8 mouse cellular contexts compared by ENCODE assay signal in the genomic region with DNA sequence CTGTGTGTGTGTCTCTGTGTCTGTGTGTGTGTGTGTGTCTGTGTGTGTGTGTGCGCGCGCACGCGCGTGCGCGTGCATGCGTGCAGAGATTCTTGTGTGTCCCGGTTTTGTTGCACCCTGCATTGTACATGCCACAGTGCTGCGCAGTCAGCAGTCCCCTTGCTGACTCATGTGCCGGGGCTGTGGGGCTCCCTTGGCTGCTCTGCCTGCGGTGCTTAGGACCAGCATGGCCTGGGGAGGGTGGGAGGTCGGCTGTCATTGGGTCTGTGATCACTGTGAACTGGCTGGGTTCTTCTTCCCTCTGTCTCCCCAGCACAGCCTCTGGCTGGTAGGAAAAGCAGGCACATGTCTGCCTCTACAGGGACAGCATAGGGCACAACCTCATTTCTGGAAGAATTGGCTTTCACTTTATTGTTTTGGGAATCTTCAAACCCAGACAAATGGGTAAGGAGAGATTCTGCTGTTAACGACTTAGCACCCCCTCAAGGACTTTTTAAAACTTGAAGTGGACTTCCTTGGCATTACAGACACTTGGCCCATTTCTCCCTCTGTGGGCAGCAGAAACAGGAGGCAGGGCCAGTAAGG. TPM values are rescaled to one million over a fixed set of nuclear protein-coding genes. Genes with fewer than 3 reads are reported as not detected.
DNase-seq lines count a peak whose midpoint lies in the region; ATAC-seq and TF ChIP-seq lines count a peak whose summit lies in the region.

No protein-coding gene starts in this region.

- peak overlapping the region; percentile 17; the same call in 1 of the 2 replicates for H3K9ac ChIP-seq in lung, embryonic 14.5 days
- no peak overlapping the region; the same call in 1 of the 2 replicates for H3K9ac ChIP-seq in neural tube, embryonic 15.5 days (replicated peaks)

- no peak overlapping the region for H3K4me3 ChIP-seq in lung, embryonic 14.5 days (ENCODE audit: low read depth, low read length)
- H3K4me3 ChIP-seq in neural tube, embryonic 15.5 days (replicated peaks) = no peak overlapping the region

- peak; percentile 28 to 47 for DNase-seq in left cerebral cortex, postnatal 36 days (ENCODE audit: low spot score in 2 of 2)
- DNase-seq in left cerebral cortex, postnatal 14 days (ENCODE audit: low spot score in 2 of 2) = no peak
- peak; percentile 46 for DNase-seq in adrenal gland, postnatal 14 days
- peak; percentile 13 to 16 for DNase-seq in gastrocnemius, adult 8-10 months (ENCODE audit: low spot score in 2 of 2)
- peak; percentile 43 for DNase-seq in kidney, adult 11 months
- DNase-seq in lung, embryonic 14.5 days = peak; percentile 55
- no peak for DNase-seq in layer of hippocampus, postnatal 36 days

- H3K27me3 ChIP-seq in lung, embryonic 14.5 days (ENCODE audit: insufficient read depth, low read length) = no peaks in the 10 kb centered on the region
- no peaks in the 10 kb centered on the region for H3K27me3 ChIP-seq in neural tube, embryonic 15.5 days (replicated peaks)

- ATAC-seq in lung, embryonic 14.5 days (ENCODE audit: insufficient read depth) = peak; percentile 47
- peak; percentile 65 for ATAC-seq in neural tube, embryonic 15.5 days (ENCODE audit: low FRiP score)

- peak overlapping the region; percentile 92 for H3K27ac ChIP-seq in lung, embryonic 14.5 days (ENCODE audit: low read depth)
- peak overlapping the region; percentile 81 for H3K27ac ChIP-seq in neural tube, embryonic 15.5 days (replicated peaks)

- H3K9me3 ChIP-seq in lung, embryonic 14.5 days (ENCODE audit: low read depth, low read length) = no peaks in the 10 kb centered on the region
- no peaks in the 10 kb centered on the region for H3K9me3 ChIP-seq in neural tube, embryonic 15.5 days (replicated peaks)

- peak overlapping the region; percentile 56 for H3K4me2 ChIP-seq in lung, embryonic 14.5 days
- peak overlapping the region; percentile 39 for H3K4me2 ChIP-seq in neural tube, embryonic 15.5 days

- WGBS in lung, embryonic 14.5 days = 62% methylated on average over 15 of the region's 15 CpGs
- WGBS in neural tube, embryonic 15.5 days = 59% methylated on average over 15 of the region's 15 CpGs

- H3K36me3 ChIP-seq in lung, embryonic 14.5 days (ENCODE audit: insufficient read depth) = no peaks in the 10 kb centered on the region
- no peaks in the 10 kb centered on the region for H3K36me3 ChIP-seq in neural tube, embryonic 15.5 days

- intact Hi-C loops in left cerebral cortex, postnatal 36 days (cut with DNase I) = loop anchor here (5.0 to 10.0 kb wide), 3 partner anchors 155 to 287 kb away; no protein-coding TSS in a partner anchor
- intact Hi-C loops in left cerebral cortex, postnatal 14 days (cut with DNase I) = loop anchor here (5.0 to 10.0 kb wide), 2 partner anchors 52 to 195 kb away; no protein-coding TSS in a partner anchor

- TF ChIP-seq CTCF in lung, embryonic 14.5 days (IDR thresholded peaks at IDR 0.05; ENCODE audit: low read depth) = no peak; the same call in 1 of the 2 replicates

- peaks cover 40% of the 10 kb centered on the region for H3K4me1 ChIP-seq in lung, embryonic 14.5 days (ENCODE audit: insufficient read depth)
- peaks cover 57% of the 10 kb centered on the region for H3K4me1 ChIP-seq in neural tube, embryonic 15.5 days

RNA-seq across cellular contexts. Expression of a gene that starts 11.2 kb away (rescaled TPM):
- 10 to 100 TPM; 12.6 to 16.0 TPM for total RNA-seq in left cerebral cortex, postnatal 36 days (2021)
- total RNA-seq in left cerebral cortex, postnatal 14 days (2021) = 10 to 100 TPM; 22.4 to 24.8 TPM
- 7.3 and 18.0 TPM in 2 replicates for total RNA-seq in adrenal gland, postnatal 14 days (2021)
- 1 to 10 TPM in 3 of 4 experiments, under 1 TPM in 1; 0.96 to 3.2 (median 2.4) TPM for total RNA-seq in gastrocnemius, adult 8-10 months (2022)
- 12.8 and 16.1 TPM in 2 replicates for polyA plus RNA-seq in lung, embryonic 14.5 days (2014; fragmentation: Nextera tagmentation; extraction: Ambion mirVana)
- polyA plus RNA-seq in neural tube, embryonic 15.5 days (2015; fragmentation: Nextera tagmentation; extraction: Ambion mirVana) = 19.0 and 24.3 TPM in 2 replicates
- total RNA-seq in layer of hippocampus, postnatal 36 days (2021) = 10 to 100 TPM; 13.7 to 14.0 TPM

Comparison
In these comparisons a context has a peak if more than half of its experiments do, and no peak if none do; other contexts are left out.
1. DNase-seq: peak in left cerebral cortex, postnatal 36 days (2 of 2), adrenal gland, postnatal 14 days (single experiment), gastrocnemius, adult 8-10 months (2 of 2), kidney, adult 11 months (single experiment) and lung, embryonic 14.5 days (single experiment); none in left cerebral cortex, postnatal 14 days (0 of 2) and layer of hippocampus, postnatal 36 days (0 of 2).